Mouse (Mus musculus): ENCODE measurements around the gene Decr2.

- no peak for TF ChIP-seq HCFC1 (IDR thresholded peaks at IDR 0.05; ENCODE audit: borderline replicate concordance, insufficient read depth, low read length)
- TF ChIP-seq ZC3H11A (IDR thresholded peaks at IDR 0.05; ENCODE audit: borderline replicate concordance, low read depth, low read length), result no peak
- TF ChIP-seq CHD2 (IDR thresholded peaks at IDR 0.05; ENCODE audit: low read depth, low read length), result no peak
- TF ChIP-seq ZNF384 (IDR thresholded peaks at IDR 0.05; ENCODE audit: low read depth, low read length), result 0 out of 2 replicates have a peak, but pooled peaks have one; percentile 13
Observed at GRCm38 (mm10) chr17:26089905-26090632, at the start of gene Decr2.

Data from ES-E14 (cell line).